Mouse (Mus musculus): Measurements from ENCODE around the gene Usp30.

DNA sequence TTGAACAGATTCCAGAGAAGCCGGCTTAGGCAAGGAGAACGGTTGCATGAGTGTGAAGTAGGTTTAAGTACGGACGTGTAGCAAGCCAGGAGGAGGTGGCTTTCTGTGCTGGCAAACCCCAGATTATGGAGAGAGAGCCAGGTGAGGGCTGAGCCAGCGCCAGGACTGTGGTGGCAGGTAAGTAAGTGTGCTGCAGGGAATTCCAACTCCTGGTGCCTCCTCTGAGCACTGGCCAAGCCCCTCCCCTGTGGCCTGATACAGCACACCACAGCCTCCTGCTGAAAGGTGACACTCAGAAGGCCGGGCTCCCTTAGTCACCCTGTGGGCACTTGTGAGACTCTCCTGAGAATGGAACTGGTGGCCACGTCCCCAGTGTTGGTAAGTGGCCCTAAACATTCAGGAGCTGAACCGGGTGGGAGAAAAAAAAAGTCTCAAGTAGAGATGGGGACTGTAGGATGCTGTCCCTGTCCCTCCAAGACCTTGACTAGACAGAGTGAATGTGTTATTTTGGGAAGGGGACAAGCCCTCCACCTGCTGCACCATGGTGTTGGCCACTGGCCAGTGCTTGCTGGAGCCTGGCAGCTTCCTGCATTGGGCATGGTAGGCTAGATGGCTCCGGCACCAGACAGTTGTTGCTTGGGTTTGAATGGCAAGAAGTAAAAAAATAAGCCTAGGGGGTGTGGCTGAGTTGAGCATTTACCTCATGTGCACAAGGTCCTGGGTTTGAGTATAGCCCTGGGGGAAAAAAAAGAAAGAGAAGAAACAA is 90.1 kb downstream of the Usp30 start:
- TF ChIP-seq CTCF (IDR thresholded peaks at IDR 0.05; ENCODE audit: extremely low read depth, insufficient read length, insufficient replicate concordance, low read depth, low read length) (no peak), POLR2A (IDR thresholded peaks at IDR 0.05; ENCODE audit: low read depth, low read length) (no peak)
